Mouse (Mus musculus) limb, embryonic 11.5 days (tissue): ENCODE data around the gene Padi2. TPM values are rescaled to one million over a fixed set of nuclear protein-coding genes. Genes with fewer than 3 reads are reported as not detected.
A peak's percentile ranks its signal among the peaks of the same experiment; 100 is the strongest.

Source experiments
- ATAC-seq: fragments of 200-750 bp; cut with Nextera tagmentation; 2 replicates; pipeline ENCODE4 v1.8.0; 2017; ENCODE audit warnings: low read depth; ENCODE audit not compliant: insufficient number of reproducible peaks, low FRiP score, low TSS enrichment
- DNase-seq: peaks from one replicate; pipeline ENCODE4 v3.0.0-alpha.2; 2015; ENCODE audit warnings: low spot score
- H3K27ac ChIP-seq: fragments of 300-500 bp; sonication (generic); replicated peaks from 2 replicates; pipeline ENCODE4 v1.5.1; 2014; ENCODE audit warnings: low read depth, mild to moderate bottlenecking, low read length
- H3K27me3 ChIP-seq: fragments of 300-500 bp; sonication (generic); 2 replicates; pipeline ENCODE4 v1.6.1; 2014; ENCODE audit warnings: mild to moderate bottlenecking, low read length, mixed read lengths; ENCODE audit not compliant: control insufficient read depth, insufficient read depth
- H3K36me3 ChIP-seq: fragments of 300-500 bp; sonication (generic); 2 replicates; pipeline ENCODE4 v1.6.1; 2014; ENCODE audit warnings: mild to moderate bottlenecking, low read length, moderate library complexity, mixed read lengths; ENCODE audit not compliant: control insufficient read depth, insufficient read depth
- H3K4me1 ChIP-seq: fragments of 300-500 bp; sonication (generic); 2 replicates; pipeline ENCODE4 v1.6.1; 2014; ENCODE audit warnings: low read length, mixed read lengths; ENCODE audit not compliant: control insufficient read depth, insufficient read depth
- H3K4me2 ChIP-seq: fragments of 300-500 bp; sonication (generic); 2 replicates; pipeline ENCODE4 v1.6.1; 2014; ENCODE audit warnings: low read depth, mild to moderate bottlenecking, moderate library complexity; ENCODE audit not compliant: severe bottlenecking
- H3K4me3 ChIP-seq: fragments of 300-500 bp; sonication (generic); 2 replicates; pipeline ENCODE4 v1.5.1; 2014; ENCODE audit warnings: low read depth, low read length
- H3K9ac ChIP-seq: fragments of 300-500 bp; sonication (generic); 2 replicates; pipeline ENCODE4 v1.6.1; 2014; ENCODE audit warnings: mild to moderate bottlenecking, low read length
- H3K9me3 ChIP-seq: fragments of 300-500 bp; sonication (generic); 2 replicates; pipeline ENCODE4 v1.6.1; 2016; ENCODE audit warnings: low read length; ENCODE audit not compliant: control insufficient read depth
- WGBS: fragments of 180-500 bp; shearing (Covaris S2); extraction: QIAGEN DNeasy Blood & Tissue Kit; methylation state at CpG from one replicate; pipeline ENCODE4 v1.1.7; 2014; 5-methylcytosine and 5-hydroxymethylcytosine counted together
- polyA plus RNA-seq: library from polyadenylated mRNA; unstranded; fragments of >200 nt; fragmentation: Nextera tagmentation; extraction: Ambion mirVana; gene quantifications from 2 replicates; pipeline ENCODE4 v1.2.1, GENCODE M21; 2014

Padi2 gene
- polyA plus RNA-seq, 1 experiment from 2014 or later = 0.17 TPM

GRCm38 (mm10) chr4:140949616-140950015, 43.5 kb downstream of the Padi2 start:
- Histone ChIP-seq H3K4me1 (no peaks in the 10 kb centered on the region), H3K36me3 (no peaks in the 10 kb centered on the region), H3K27me3 (no peaks in the 10 kb centered on the region), H3K4me3 (no peak overlapping the region), H3K27ac (no peak overlapping the region), H3K9me3 (no peaks in the 10 kb centered on the region), H3K4me2 (no peak overlapping the region), H3K9ac (no peak overlapping the region)
- ATAC-seq = no peak
- 91% methylated on average over 16 of the region's 16 CpGs for WGBS
- DNase-seq = no peak

- Histone ChIP-seq H3K27me3 (no peaks in the 10 kb centered on the region), H3K27ac (no peak overlapping the region), H3K36me3 (no peaks in the 10 kb centered on the region), H3K9me3 (no peaks in the 10 kb centered on the region), H3K4me2 (no peak overlapping the region), H3K4me3 (no peak overlapping the region), H3K9ac (no peak overlapping the region), H3K4me1 (no peaks in the 10 kb centered on the region)
- DNase-seq (no peak), ATAC-seq (no peak)
- WGBS = 84% methylated on average over 3 of the region's 3 CpGs
Observed at GRCm38 (mm10) chr4:140950574-140950973, 44.4 kb downstream of the Padi2 start.

GRCm38 (mm10) chr4:140951861-140952641, 45.9 kb downstream of the Padi2 start:
- no peak overlapping the region for H3K27ac ChIP-seq
- ATAC-seq = no peak
- WGBS = 89% methylated on average over 18 of the region's 18 CpGs

GRCm38 (mm10) chr4:140957131-140957702, 51.1 kb downstream of the Padi2 start:
- WGBS = 10% methylated on average over 17 of the region's 17 CpGs
- Histone ChIP-seq H3K4me1 (peaks cover 4% of the 10 kb centered on the region; the same call in 1 of the 2 replicates), H3K4me2 (peak overlapping the region; percentile 67), H3K9ac (peak overlapping the region; percentile 8), H3K27ac (no peak overlapping the region), H3K27me3 (no peaks in the 10 kb centered on the region), H3K9me3 (no peaks in the 10 kb centered on the region), H3K36me3 (no peaks in the 10 kb centered on the region), H3K4me3 (peak overlapping the region; percentile 35)
- DNase-seq (no peak), ATAC-seq (no peak)

More at GRCm38 (mm10) chr4:140951861-140952641, 45.9 kb downstream of the Padi2 start:
- H3K4me3 ChIP-seq = no peak overlapping the region
- H3K27me3 ChIP-seq = no peaks in the 10 kb centered on the region
- H3K9me3 ChIP-seq = no peaks in the 10 kb centered on the region
- H3K4me2 ChIP-seq = no peak overlapping the region
- H3K4me1 ChIP-seq = no peaks in the 10 kb centered on the region
- H3K9ac ChIP-seq = no peak overlapping the region
- DNase-seq = no peak
- no peaks in the 10 kb centered on the region for H3K36me3 ChIP-seq

- Histone ChIP-seq H3K4me3 (peak overlapping the region; percentile 35), H3K36me3 (no peaks in the 10 kb centered on the region), H3K27ac (no peak overlapping the region), H3K9ac (peak overlapping the region; percentile 8; the same call in 1 of the 2 replicates), H3K27me3 (no peaks in the 10 kb centered on the region), H3K4me1 (peaks cover 8% of the 10 kb centered on the region; the same call in 1 of the 2 replicates), H3K9me3 (no peaks in the 10 kb centered on the region), H3K4me2 (peak overlapping the region; percentile 67)
- ATAC-seq (peak; percentile 37; the same call in 1 of the 2 replicates), DNase-seq (peak; percentile 90)
- 2% methylated on average over 13 of the region's 13 CpGs for WGBS
Observed at GRCm38 (mm10) chr4:140957725-140958124, 51.6 kb downstream of the Padi2 start.

GRCm38 (mm10) chr4:140958319-140958718, 52.2 kb downstream of the Padi2 start:
- H3K36me3 ChIP-seq = no peaks in the 10 kb centered on the region
- no peak overlapping the region for H3K4me2 ChIP-seq
- ATAC-seq = no peak
- H3K4me3 ChIP-seq = no peak overlapping the region
- no peaks in the 10 kb centered on the region for H3K27me3 ChIP-seq
- DNase-seq = no peak
- H3K4me1 ChIP-seq = peaks cover 8% of the 10 kb centered on the region; the same call in 1 of the 2 replicates
- no peak overlapping the region for H3K27ac ChIP-seq
- H3K9me3 ChIP-seq = no peaks in the 10 kb centered on the region
- no peak overlapping the region for H3K9ac ChIP-seq
- WGBS = 67% methylated on average over 6 of the region's 6 CpGs

GRCm38 (mm10) chr4:140959128-140959679, 53.1 kb downstream of the Padi2 start:
- ATAC-seq (no peak), DNase-seq (no peak)
- no peak overlapping the region for H3K9ac ChIP-seq
- H3K27me3 ChIP-seq = no peaks in the 10 kb centered on the region
- H3K4me3 ChIP-seq = no peak overlapping the region
- no peak overlapping the region for H3K27ac ChIP-seq
- no peaks in the 10 kb centered on the region for H3K36me3 ChIP-seq
- WGBS = 82% methylated on average over 7 of the region's 7 CpGs
- H3K4me2 ChIP-seq = no peak overlapping the region
- H3K9me3 ChIP-seq = no peaks in the 10 kb centered on the region
- peaks cover 8% of the 10 kb centered on the region; the same call in 1 of the 2 replicates for H3K4me1 ChIP-seq

- 74% methylated on average over 10 of the region's 10 CpGs for WGBS
- Histone ChIP-seq H3K4me3 (no peak overlapping the region), H3K9ac (no peak overlapping the region), H3K36me3 (no peaks in the 10 kb centered on the region), H3K27me3 (no peaks in the 10 kb centered on the region), H3K9me3 (no peaks in the 10 kb centered on the region), H3K4me2 (no peak overlapping the region), H3K27ac (no peak overlapping the region), H3K4me1 (peaks cover 8% of the 10 kb centered on the region; the same call in 1 of the 2 replicates)
- DNase-seq (no peak), ATAC-seq (no peak)
Observed at GRCm38 (mm10) chr4:140959715-140960479, 53.8 kb downstream of the Padi2 start.
